15 mouse cellular contexts compared by ENCODE assay signal in the genomic region with DNA sequence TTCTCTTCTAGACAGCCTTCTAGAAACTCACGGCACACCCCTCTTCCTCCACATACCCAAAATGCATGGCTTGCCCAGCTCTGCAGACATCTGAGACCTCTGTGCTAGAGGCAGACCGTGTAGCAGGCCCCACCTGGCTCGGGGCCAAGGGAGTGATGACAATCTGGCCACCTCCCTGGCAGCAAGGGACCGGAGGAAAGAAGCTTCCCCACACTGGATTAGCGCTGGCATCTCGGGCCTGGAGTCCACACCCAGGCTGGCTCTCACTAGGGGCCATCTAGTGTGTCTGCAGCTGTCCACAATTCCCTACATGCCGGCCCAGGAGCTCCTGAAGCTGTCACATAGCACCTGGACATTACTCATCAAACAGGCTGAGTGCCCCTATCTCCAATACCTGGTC. TPM values are rescaled to one million over a fixed set of nuclear protein-coding genes. Genes with fewer than 3 reads are reported as not detected.
A peak's percentile ranks its signal among the peaks of the same experiment; 100 is the strongest.
DNase-seq lines count a peak whose midpoint lies in the region; ATAC-seq lines count a peak whose summit lies in the region.
"Had no signal": no experiment of that assay in that cellular context is flagged by ENCODE, and none has a peak within 500 bp of the region (broad histone marks: within the 10 kb centered on the region; RNA-seq: fewer than 3 reads in every experiment).

No protein-coding gene starts in this region.

- H3K36me3 ChIP-seq in hindbrain, embryonic 13.5 days = peaks cover 30% of the 10 kb centered on the region
- peaks cover 27% of the 10 kb centered on the region for H3K36me3 ChIP-seq in hindbrain, embryonic 12.5 days
- H3K36me3 ChIP-seq in intestine, embryonic 16.5 days (ENCODE audit: control insufficient read depth, insufficient read depth, low read length) = no peaks in the 10 kb centered on the region

- 70% methylated on average over 7 of the region's 7 CpGs for WGBS in hindbrain, embryonic 13.5 days
- WGBS in hindbrain, embryonic 12.5 days = 86% methylated on average over 7 of the region's 7 CpGs
- WGBS in intestine, embryonic 16.5 days = 73% methylated on average over 7 of the region's 7 CpGs

- DNase-seq in urinary bladder, postnatal 14 days (ENCODE audit: low spot score) = peak; percentile 33
- DNase-seq in urinary bladder, adult 18-20 months (ENCODE audit: low spot score in 2 of 2) = no peak
- peak; percentile 69 for DNase-seq in gastrocnemius, adult 18-20 months (ENCODE audit: low spot score)
- no peak for DNase-seq in spleen, postnatal 4 days (ENCODE audit: low spot score in 2 of 2)
- DNase-seq: kidney, postnatal 14 days; thymus, postnatal 4 days had no signal

- no peak for ATAC-seq in hindbrain, embryonic 13.5 days (ENCODE audit: low FRiP score)
- ATAC-seq in hindbrain, embryonic 12.5 days (ENCODE audit: low FRiP score) = no peak
- ATAC-seq in monocyte, adult 5-6 weeks (replicated peaks; ENCODE audit: insufficient number of reproducible peaks, low FRiP score, low TSS enrichment, poor library complexity, severe bottlenecking) = no peak
- no peak for ATAC-seq in intestine, embryonic 16.5 days
- ATAC-seq: forebrain, embryonic 13.5 days; hindbrain, embryonic 16.5 days had no signal

- peaks cover 39% of the 10 kb centered on the region for H3K4me1 ChIP-seq in hindbrain, embryonic 13.5 days (replicated peaks)
- H3K4me1 ChIP-seq in hindbrain, embryonic 12.5 days = peaks cover 14% of the 10 kb centered on the region
- peaks cover 2% of the 10 kb centered on the region; the same call in 1 of the 2 replicates for H3K4me1 ChIP-seq in intestine, embryonic 16.5 days (ENCODE audit: control insufficient read depth, insufficient read depth, low read length)

- H3K27ac ChIP-seq in hindbrain, embryonic 13.5 days = no peak overlapping the region
- H3K27ac ChIP-seq in hindbrain, embryonic 12.5 days = no peak overlapping the region
- H3K27ac ChIP-seq in intestine, embryonic 16.5 days (ENCODE audit: low read length) = no peak overlapping the region
- H3K27ac ChIP-seq: forebrain, embryonic 13.5 days; lung, embryonic 15.5 days; midbrain, embryonic 12.5 days; neural tube, embryonic 15.5 days had no signal

- H3K4me2 ChIP-seq in hindbrain, embryonic 13.5 days = no peak overlapping the region
- H3K4me2 ChIP-seq in hindbrain, embryonic 12.5 days (replicated peaks) = no peak overlapping the region
- no peak overlapping the region for H3K4me2 ChIP-seq in intestine, embryonic 16.5 days (ENCODE audit: low read depth, low read length)
- H3K4me2 ChIP-seq: forebrain, embryonic 13.5 days; lung, embryonic 15.5 days; midbrain, embryonic 12.5 days; neural tube, embryonic 15.5 days had no signal

- no peaks in the 10 kb centered on the region for H3K9me3 ChIP-seq in hindbrain, embryonic 13.5 days
- no peaks in the 10 kb centered on the region for H3K9me3 ChIP-seq in hindbrain, embryonic 12.5 days (replicated peaks)
- no peaks in the 10 kb centered on the region for H3K9me3 ChIP-seq in intestine, embryonic 16.5 days (ENCODE audit: control insufficient read depth, low read length)
- H3K9me3 ChIP-seq: forebrain, embryonic 13.5 days; lung, embryonic 15.5 days; midbrain, embryonic 12.5 days; neural tube, embryonic 15.5 days had no signal

- H3K27me3 ChIP-seq in hindbrain, embryonic 13.5 days = no peaks in the 10 kb centered on the region
- H3K27me3 ChIP-seq in hindbrain, embryonic 12.5 days = no peaks in the 10 kb centered on the region
- no peaks in the 10 kb centered on the region for H3K27me3 ChIP-seq in intestine, embryonic 16.5 days (replicated peaks; ENCODE audit: control insufficient read depth, insufficient read depth, low read length)
- H3K27me3 ChIP-seq: forebrain, embryonic 13.5 days; lung, embryonic 15.5 days; midbrain, embryonic 12.5 days; neural tube, embryonic 15.5 days had no signal

- H3K4me3 ChIP-seq in hindbrain, embryonic 13.5 days = no peak overlapping the region
- H3K4me3 ChIP-seq in hindbrain, embryonic 12.5 days = no peak overlapping the region
- no peak overlapping the region for H3K4me3 ChIP-seq in intestine, embryonic 16.5 days (ENCODE audit: low read length)
- H3K4me3 ChIP-seq: forebrain, embryonic 13.5 days; lung, embryonic 15.5 days; midbrain, embryonic 12.5 days; neural tube, embryonic 15.5 days had no signal

- peak overlapping the region; percentile 11; the same call in 1 of the 2 replicates for H3K9ac ChIP-seq in hindbrain, embryonic 13.5 days
- no peak overlapping the region for H3K9ac ChIP-seq in hindbrain, embryonic 12.5 days
- no peak overlapping the region for H3K9ac ChIP-seq in intestine, embryonic 16.5 days (ENCODE audit: low read depth, low read length)
- H3K9ac ChIP-seq: forebrain, embryonic 13.5 days; lung, embryonic 15.5 days; midbrain, embryonic 12.5 days; neural tube, embryonic 15.5 days had no signal

RNA-seq across cellular contexts. Expression of a gene that starts 8.3 kb away (rescaled TPM):
- 15.5 and 18.0 TPM in 2 replicates for polyA plus RNA-seq in hindbrain, embryonic 13.5 days (2015; fragmentation: Nextera tagmentation; extraction: Ambion mirVana)
- polyA plus RNA-seq in hindbrain, embryonic 12.5 days (2016; fragmentation: Nextera tagmentation; extraction: Ambion mirVana) = 22.2 and 27.6 TPM in 2 replicates
- total RNA-seq in gastrocnemius, adult 18-20 months (2021) = 10 to 100 TPM; 48.8 to 50.3 TPM
- total RNA-seq in monocyte, adult 5-6 weeks (2017) = 4.7 to 11.4 TPM (median 10.3 TPM) in 3 replicates
- 2.9 and 6.7 TPM in 2 replicates for polyA plus RNA-seq in intestine, embryonic 16.5 days (2015; fragmentation: Nextera tagmentation; extraction: Ambion mirVana)

RNA-seq across cellular contexts. Expression of a gene that starts 10.6 kb away (rescaled TPM):
- polyA plus RNA-seq in hindbrain, embryonic 13.5 days (2015; fragmentation: Nextera tagmentation; extraction: Ambion mirVana) = 69.7 and 71.6 TPM in 2 replicates
- 51.4 and 55.5 TPM in 2 replicates for polyA plus RNA-seq in hindbrain, embryonic 12.5 days (2016; fragmentation: Nextera tagmentation; extraction: Ambion mirVana)
- total RNA-seq in gastrocnemius, adult 18-20 months (2021) = 10 to 100 TPM; 64.0 to 67.3 TPM
- 14.0 to 27.1 TPM (median 19.1 TPM) in 3 replicates for total RNA-seq in monocyte, adult 5-6 weeks (2017)
- polyA plus RNA-seq in intestine, embryonic 16.5 days (2015; fragmentation: Nextera tagmentation; extraction: Ambion mirVana) = 22.1 and 24.3 TPM in 2 replicates

RNA-seq across cellular contexts. Expression of a gene that starts 54.7 kb away (rescaled TPM):
- polyA plus RNA-seq in hindbrain, embryonic 13.5 days (2015; fragmentation: Nextera tagmentation; extraction: Ambion mirVana) = 0.79 and 0.83 TPM in 2 replicates
- polyA plus RNA-seq in hindbrain, embryonic 12.5 days (2016; fragmentation: Nextera tagmentation; extraction: Ambion mirVana) = 0.35 and 0.37 TPM in 2 replicates
- total RNA-seq in gastrocnemius, adult 18-20 months (2021) = under 1 TPM; 0.18 to 0.21 TPM
- 8.5 to 13.2 TPM (median 12.3 TPM) in 3 replicates for total RNA-seq in monocyte, adult 5-6 weeks (2017)
- 0.49 and 0.77 TPM in 2 replicates for polyA plus RNA-seq in intestine, embryonic 16.5 days (2015; fragmentation: Nextera tagmentation; extraction: Ambion mirVana)

Comparison
In these comparisons a context has a peak if more than half of its experiments do, and no peak if none do; other contexts are left out.
1. DNase-seq: peak in urinary bladder, postnatal 14 days (single experiment) and gastrocnemius, adult 18-20 months (single experiment); none in urinary bladder, adult 18-20 months (0 of 2) and spleen, postnatal 4 days (0 of 2).